Mouse (Mus musculus): ENCODE results near the gene Pole. TPM values are rescaled to one million over a fixed set of nuclear protein-coding genes. Genes with fewer than 3 reads are reported as not detected.

Gene Pole
- polyA plus RNA-seq, 1 experiment: 1.6 TPM

GRCm38 (mm10) chr5:110363179-110363821, 77.2 kb downstream of the Pole start:
- H3K27ac ChIP-seq (ENCODE audit: insufficient read depth, low read length): no peak overlapping the region; the same call in 1 of the 2 replicates
- no peaks in the 10 kb centered on the region for H3K4me1 ChIP-seq (ENCODE audit: control insufficient read depth, insufficient read depth, low read length)
- peak overlapping the region; percentile 34 for H3K4me3 ChIP-seq (ENCODE audit: insufficient read depth, low read length)
- no peak for TF ChIP-seq CTCF (IDR thresholded peaks at IDR 0.05; ENCODE audit: extremely low read depth, insufficient read depth, low read length)
- TF ChIP-seq POLR2A (IDR thresholded peaks at IDR 0.05; ENCODE audit: extremely low read depth, insufficient read depth, low read length): no peak

DNA sequence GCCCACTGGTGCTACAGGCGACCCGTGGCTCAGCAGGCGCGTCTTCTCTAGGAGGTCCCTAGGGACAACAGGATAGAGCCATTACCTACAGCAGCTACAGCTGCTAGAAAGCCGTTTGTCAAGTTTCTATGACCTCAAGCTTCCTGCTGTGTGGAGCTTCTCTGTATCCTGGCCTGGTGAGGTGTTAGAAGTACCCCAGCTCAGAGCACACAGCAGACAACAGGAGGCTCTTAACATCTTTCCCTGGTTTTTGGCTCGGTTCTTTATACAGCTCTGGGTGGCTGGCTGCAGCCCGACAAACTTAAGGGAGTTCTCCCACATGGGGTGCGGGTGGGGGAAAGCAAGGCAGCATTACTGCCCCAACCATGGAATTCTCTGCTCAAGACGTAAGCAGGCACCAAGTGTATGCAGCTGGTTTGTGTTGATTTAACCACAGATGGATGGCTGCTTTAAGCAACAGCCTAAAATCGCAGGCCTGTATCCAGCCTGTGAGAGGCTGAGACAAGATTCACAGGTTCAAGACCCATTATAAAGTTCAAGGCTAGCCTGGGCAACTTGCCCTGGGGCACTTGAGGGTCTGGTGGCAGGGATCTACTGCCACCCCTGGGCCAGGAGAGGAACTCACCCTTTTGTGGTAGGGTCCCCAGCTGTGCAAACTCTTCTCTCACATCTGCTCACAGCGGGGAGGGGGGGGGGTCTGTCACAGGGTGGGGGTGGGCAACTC, 77.9 kb downstream of the Pole start:
- no peak overlapping the region for H3K27ac ChIP-seq (ENCODE audit: insufficient read depth, low read length)
- H3K4me3 ChIP-seq (ENCODE audit: insufficient read depth, low read length): peak overlapping the region; percentile 34; the same call in 1 of the 2 replicates
- TF ChIP-seq POLR2A (IDR thresholded peaks at IDR 0.05; ENCODE audit: extremely low read depth, insufficient read depth, low read length) (no peak), CTCF (IDR thresholded peaks at IDR 0.05; ENCODE audit: extremely low read depth, insufficient read depth, low read length) (no peak)
- no peaks in the 10 kb centered on the region for H3K4me1 ChIP-seq (ENCODE audit: control insufficient read depth, insufficient read depth, low read length)

DNA sequence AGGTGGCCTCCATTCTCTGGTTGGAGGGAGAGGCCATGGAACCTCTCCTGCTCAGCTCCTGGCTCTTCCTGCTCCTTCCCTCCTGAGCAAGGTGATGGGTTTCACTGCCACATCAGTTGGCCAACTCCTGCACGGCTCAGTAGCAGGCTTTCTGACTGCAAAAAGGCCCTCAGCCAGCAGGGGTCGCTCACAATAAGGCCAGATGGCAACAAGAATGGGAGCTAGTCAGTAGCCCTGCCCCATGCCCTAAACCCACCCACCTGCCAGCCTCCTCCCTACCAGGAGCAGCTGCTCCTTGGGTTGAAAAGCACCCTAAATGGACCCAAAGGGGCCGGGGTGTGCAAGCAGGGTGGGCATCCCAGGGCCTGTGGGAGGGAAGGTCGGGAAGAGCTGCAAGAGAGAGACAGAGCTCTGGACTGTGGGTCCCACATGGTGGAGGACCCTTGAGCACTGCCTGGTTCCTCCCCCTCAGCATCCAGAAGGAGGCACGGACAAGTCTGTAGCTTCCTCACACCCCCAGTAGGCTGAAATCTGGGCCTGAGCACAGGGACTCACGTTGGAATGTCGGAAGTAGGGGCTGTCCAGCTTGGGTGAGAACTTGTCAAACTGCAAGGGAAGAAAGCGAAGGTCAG, 90.8 kb downstream of the Pole start:
- no peak overlapping the region for H3K4me3 ChIP-seq (ENCODE audit: insufficient read depth, low read length)
- no peaks in the 10 kb centered on the region for H3K4me1 ChIP-seq (ENCODE audit: control insufficient read depth, insufficient read depth, low read length)
- TF ChIP-seq POLR2A (IDR thresholded peaks at IDR 0.05; ENCODE audit: extremely low read depth, insufficient read depth, low read length) (no peak), CTCF (IDR thresholded peaks at IDR 0.05; ENCODE audit: extremely low read depth, insufficient read depth, low read length) (peak; percentile 75)
- H3K27ac ChIP-seq (ENCODE audit: insufficient read depth, low read length): no peak overlapping the region

GRCm38 (mm10) chr5:110378181-110378583, 92.1 kb downstream of the Pole start:
- H3K4me3 ChIP-seq (ENCODE audit: insufficient read depth, low read length): no peak overlapping the region
- H3K27ac ChIP-seq (ENCODE audit: insufficient read depth, low read length): no peak overlapping the region
- no peaks in the 10 kb centered on the region for H3K4me1 ChIP-seq (ENCODE audit: control insufficient read depth, insufficient read depth, low read length)
- TF ChIP-seq POLR2A (IDR thresholded peaks at IDR 0.05; ENCODE audit: extremely low read depth, insufficient read depth, low read length) (no peak), CTCF (IDR thresholded peaks at IDR 0.05; ENCODE audit: extremely low read depth, insufficient read depth, low read length) (no peak)

DNA sequence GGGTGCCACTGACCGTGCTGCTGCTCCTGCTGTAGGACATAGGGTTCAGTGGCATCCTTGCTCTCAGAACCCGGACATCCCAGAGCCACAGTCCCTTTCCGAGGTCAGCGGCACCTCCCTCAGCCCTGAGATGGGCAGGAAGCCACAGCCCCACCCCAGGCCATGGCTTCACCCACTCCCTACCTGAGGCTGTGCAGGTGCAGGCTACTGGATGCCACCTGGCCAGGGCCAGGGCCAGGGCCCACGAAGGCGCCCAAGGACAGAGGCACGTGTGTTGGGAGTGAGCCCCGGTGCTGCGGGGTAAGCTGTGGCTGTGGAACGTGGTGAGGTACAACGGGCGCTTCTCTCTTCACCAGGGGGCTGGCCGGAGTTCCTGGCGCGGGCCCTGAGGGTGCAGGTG, 93.0 kb downstream of the Pole start:
- TF ChIP-seq CTCF (IDR thresholded peaks at IDR 0.05; ENCODE audit: extremely low read depth, insufficient read depth, low read length): no peak
- no peak for TF ChIP-seq POLR2A (IDR thresholded peaks at IDR 0.05; ENCODE audit: extremely low read depth, insufficient read depth, low read length)
- Histone ChIP-seq H3K27ac (ENCODE audit: insufficient read depth, low read length) (no peak overlapping the region), H3K4me1 (ENCODE audit: control insufficient read depth, insufficient read depth, low read length) (no peaks in the 10 kb centered on the region), H3K4me3 (ENCODE audit: insufficient read depth, low read length) (no peak overlapping the region)

DNA sequence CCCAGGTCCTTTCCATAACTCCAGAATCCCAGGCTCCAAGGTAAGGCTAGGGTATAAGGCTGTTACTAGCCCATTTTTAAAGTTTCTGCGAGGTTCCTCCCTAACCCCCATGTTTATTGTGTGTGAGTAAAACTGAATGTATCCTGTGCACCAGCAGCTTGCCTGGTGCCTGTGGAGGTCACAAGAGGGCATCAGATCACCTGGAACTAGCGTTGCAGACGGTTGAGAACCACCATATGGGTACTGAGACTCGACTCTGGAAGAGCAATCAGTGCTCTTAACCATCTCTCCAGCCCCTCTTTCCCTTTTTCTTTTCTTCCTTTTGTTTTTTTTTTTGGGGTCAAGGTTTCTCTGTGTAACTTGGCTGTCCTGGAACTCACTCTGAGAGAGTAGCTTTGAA, 93.7 kb downstream of the Pole start:
- no peak for TF ChIP-seq POLR2A (IDR thresholded peaks at IDR 0.05; ENCODE audit: extremely low read depth, insufficient read depth, low read length)
- no peak for TF ChIP-seq CTCF (IDR thresholded peaks at IDR 0.05; ENCODE audit: extremely low read depth, insufficient read depth, low read length)
- H3K4me1 ChIP-seq (ENCODE audit: control insufficient read depth, insufficient read depth, low read length): no peaks in the 10 kb centered on the region

GRCm38 (mm10) chr5:110384491-110384890, 98.4 kb downstream of the Pole start:
- no peaks in the 10 kb centered on the region for H3K4me1 ChIP-seq (ENCODE audit: control insufficient read depth, insufficient read depth, low read length)
- no peak for TF ChIP-seq POLR2A (IDR thresholded peaks at IDR 0.05; ENCODE audit: extremely low read depth, insufficient read depth, low read length)
- TF ChIP-seq CTCF (IDR thresholded peaks at IDR 0.05; ENCODE audit: extremely low read depth, insufficient read depth, low read length): no peak
- H3K4me3 ChIP-seq (ENCODE audit: insufficient read depth, low read length): no peak overlapping the region
- H3K27ac ChIP-seq (ENCODE audit: insufficient read depth, low read length): no peak overlapping the region

More for the DNA sequence above, 93.7 kb downstream of the Pole start:
- H3K4me3 ChIP-seq (ENCODE audit: insufficient read depth, low read length): no peak overlapping the region
- H3K27ac ChIP-seq (ENCODE audit: insufficient read depth, low read length): no peak overlapping the region

GRCm38 (mm10) chr5:110385263-110385662, 99.2 kb downstream of the Pole start:
- H3K27ac ChIP-seq (ENCODE audit: insufficient read depth, low read length): no peak overlapping the region
- no peak overlapping the region for H3K4me3 ChIP-seq (ENCODE audit: insufficient read depth, low read length)
- no peaks in the 10 kb centered on the region for H3K4me1 ChIP-seq (ENCODE audit: control insufficient read depth, insufficient read depth, low read length)
- TF ChIP-seq CTCF (IDR thresholded peaks at IDR 0.05; ENCODE audit: extremely low read depth, insufficient read depth, low read length) (no peak), POLR2A (IDR thresholded peaks at IDR 0.05; ENCODE audit: extremely low read depth, insufficient read depth, low read length) (no peak)

DNA sequence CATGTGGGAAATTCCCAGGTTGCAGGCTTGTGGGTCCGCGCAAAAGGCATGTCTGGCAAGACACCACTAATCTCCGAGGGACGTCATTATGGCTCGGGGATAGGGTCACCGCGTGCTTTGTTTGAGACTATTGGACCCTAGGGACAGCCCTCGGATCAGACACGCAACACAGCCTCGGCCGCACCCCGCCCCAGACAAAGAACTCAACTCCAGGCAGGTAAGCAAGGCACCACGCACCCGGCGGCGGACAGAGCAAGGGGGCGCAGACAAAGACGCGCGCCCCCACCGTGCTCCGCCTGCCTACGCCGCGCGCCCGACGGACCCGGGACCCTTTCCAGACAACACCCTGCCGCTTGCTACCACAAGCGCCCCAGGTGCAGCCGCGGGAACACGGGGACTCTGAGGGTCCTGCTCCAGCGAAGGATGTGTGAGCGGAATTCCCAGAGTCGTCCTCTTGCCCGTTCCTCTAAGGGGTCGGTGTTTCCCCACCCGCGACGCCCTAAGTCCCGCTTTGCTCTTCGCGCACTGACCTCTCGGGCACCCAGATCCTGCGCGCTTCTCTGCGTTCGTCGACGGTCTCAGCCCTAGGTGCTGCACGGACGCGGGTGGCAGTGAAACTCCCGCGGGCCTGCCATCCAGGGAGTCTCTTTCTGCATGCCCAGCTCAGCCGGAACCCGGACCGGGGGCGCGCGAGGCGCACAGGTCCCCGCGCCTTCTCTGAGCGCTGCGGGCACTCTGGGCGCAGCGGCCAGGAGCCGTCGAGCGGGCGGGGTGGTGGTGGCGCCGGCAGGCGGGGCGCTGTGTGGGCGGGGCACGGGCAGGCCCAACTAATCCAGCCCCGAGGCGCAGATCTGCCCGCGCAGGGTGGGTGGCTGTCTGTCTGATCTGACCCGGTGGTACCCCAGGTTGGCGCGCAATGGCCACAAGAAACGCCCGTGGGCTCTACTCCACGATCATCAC, 100.5 kb downstream of the Pole start:
- TF ChIP-seq POLR2A (IDR thresholded peaks at IDR 0.05; ENCODE audit: extremely low read depth, insufficient read depth, low read length) (no peak), CTCF (IDR thresholded peaks at IDR 0.05; ENCODE audit: extremely low read depth, insufficient read depth, low read length) (no peak)
- Histone ChIP-seq H3K4me1 (ENCODE audit: control insufficient read depth, insufficient read depth, low read length) (no peaks in the 10 kb centered on the region), H3K4me3 (ENCODE audit: insufficient read depth, low read length) (peak overlapping the region; percentile 16), H3K27ac (ENCODE audit: insufficient read depth, low read length) (no peak overlapping the region)

Other genes with a start within 250 kb of the Pole start
- 1.4 and 1.7 TPM in 2 replicates for gene Gm17655, start 213.8 kb upstream of the Pole start, polyA plus RNA-seq (2012; rRNA removed)
- gene Gm35315, start 191.9 kb upstream of the Pole start, polyA plus RNA-seq (2012; rRNA removed): 0.77 and 0.93 TPM in 2 replicates
- 18.6 and 20.3 TPM in 2 replicates for gene Plcxd1, start 186.3 kb upstream of the Pole start, polyA plus RNA-seq (2012; rRNA removed)
- gene Gtpbp6, start 178.1 kb upstream of the Pole start, polyA plus RNA-seq (2012; rRNA removed): 155 and 164 TPM in 2 replicates
- 6.8 and 6.9 TPM in 2 replicates for gene Zfp605, start 176.2 kb upstream of the Pole start, polyA plus RNA-seq (2012; rRNA removed)
- gene Chfr, start 150.5 kb upstream of the Pole start, polyA plus RNA-seq (2012; rRNA removed): 76.7 and 93.4 TPM in 2 replicates
- gene Golga3, start 109.6 kb upstream of the Pole start, polyA plus RNA-seq (2012; rRNA removed): 19.6 and 20.6 TPM in 2 replicates
- gene Ankle2, start 55.3 kb upstream of the Pole start, polyA plus RNA-seq (2012; rRNA removed): 16.8 and 17.5 TPM in 2 replicates
- 45.6 and 47.0 TPM in 2 replicates for gene Pgam5, start 16.4 kb upstream of the Pole start, polyA plus RNA-seq (2012; rRNA removed)
- 11.2 and 11.4 TPM in 2 replicates for gene Pxmp2, start 120 bp upstream of the Pole start, polyA plus RNA-seq (2012; rRNA removed)
- 0.21 TPM in 2 replicates for gene P2rx2, start 56.9 kb downstream of the Pole start, polyA plus RNA-seq (2012; rRNA removed)
- gene Lrcol1, start 58.4 kb downstream of the Pole start, polyA plus RNA-seq (2012; rRNA removed): not detected in 2 replicates
- 42.9 and 44.5 TPM in 2 replicates for gene Fbrsl1, start 162.2 kb downstream of the Pole start, polyA plus RNA-seq (2012; rRNA removed)

Measured in cortical plate, adult 2 months (tissue).